Mouse (Mus musculus) kidney, postnatal 4 days (tissue): ENCODE measurements at regions not wholly inside any gene's neighbourhood (a gene's known extent, or its start where the extent isn't known, plus 50 kb on each side); places are given as distances from the start of the nearest gene placed in this dataset.

Source experiments
- DNase-seq, 2 experiments: peaks; one replicate each; pipeline ENCODE4 v3.0.0; 2021; ENCODE audit warnings: mixed read lengths in 2 of 2

DNA sequence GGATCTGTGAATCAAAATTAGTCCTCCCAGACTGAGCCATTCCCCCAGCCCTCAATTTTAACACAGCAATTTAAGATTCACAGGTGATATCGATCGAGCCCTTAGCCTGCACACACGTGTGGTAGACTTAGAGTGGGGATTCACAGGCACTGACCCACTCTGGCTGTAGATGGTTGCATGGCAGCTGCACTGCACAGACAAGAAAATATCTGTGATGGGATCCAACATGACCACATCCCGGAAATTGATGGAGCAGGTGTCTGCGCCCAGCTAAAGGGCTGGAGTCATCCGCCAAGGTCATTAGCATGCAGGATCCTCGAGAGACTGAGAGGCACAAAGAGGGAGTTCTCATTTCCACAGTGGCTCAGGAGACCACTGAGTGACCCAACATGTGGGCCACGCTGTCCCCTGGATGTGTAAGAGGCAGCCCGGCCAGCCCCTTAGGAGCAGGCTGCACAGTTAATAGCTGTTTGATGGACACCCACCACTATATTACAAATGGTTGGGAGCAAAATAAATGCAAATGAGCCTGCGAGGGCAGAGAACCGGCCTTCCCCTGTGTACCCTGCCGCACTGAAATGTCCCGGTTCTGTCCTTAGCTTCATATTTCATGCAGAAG is 221.4 kb upstream of the Kazn start:
- DNase-seq, result no peak

DNA sequence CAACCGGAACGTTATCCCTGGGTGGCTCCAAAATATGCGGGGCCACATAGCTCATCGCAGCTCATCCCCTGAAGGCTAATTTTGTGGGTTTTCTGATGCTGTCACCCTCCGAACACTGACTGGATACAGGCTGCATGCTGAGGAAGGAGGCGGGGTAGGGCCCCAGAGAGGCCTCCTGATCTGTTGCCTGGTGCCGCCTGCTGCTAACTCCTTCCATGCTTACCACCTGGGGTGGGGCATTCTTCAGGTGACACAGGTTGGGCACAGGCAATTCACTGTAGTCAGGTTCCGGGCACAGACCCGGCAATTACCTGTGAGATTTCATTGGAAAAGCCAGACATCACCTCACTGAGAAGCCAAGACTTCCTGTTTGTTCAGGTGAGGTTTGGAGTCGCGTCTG is 213.4 kb upstream of the Kazn start:
- DNase-seq, result no peak

DNA sequence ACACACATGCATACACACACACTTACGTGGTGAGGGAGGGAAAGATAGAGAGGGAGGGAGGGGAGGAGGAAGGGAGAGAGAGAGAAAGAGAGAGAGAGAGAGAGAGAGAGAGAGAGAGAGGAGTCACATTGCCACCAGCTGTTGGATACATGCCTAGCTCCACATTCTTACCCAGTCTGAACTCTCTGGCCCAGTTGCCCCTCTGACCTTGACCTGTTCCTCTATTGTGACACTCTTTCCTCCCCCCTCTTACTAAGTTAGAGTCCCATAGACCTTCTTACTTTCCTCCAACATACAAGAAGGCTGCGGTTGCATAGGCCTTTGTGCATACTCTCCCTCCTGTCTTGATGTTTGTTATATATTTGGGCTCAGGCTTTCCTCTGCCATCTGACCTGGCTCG is 211.7 kb upstream of the Kazn start:
- DNase-seq, result no peak

DNA sequence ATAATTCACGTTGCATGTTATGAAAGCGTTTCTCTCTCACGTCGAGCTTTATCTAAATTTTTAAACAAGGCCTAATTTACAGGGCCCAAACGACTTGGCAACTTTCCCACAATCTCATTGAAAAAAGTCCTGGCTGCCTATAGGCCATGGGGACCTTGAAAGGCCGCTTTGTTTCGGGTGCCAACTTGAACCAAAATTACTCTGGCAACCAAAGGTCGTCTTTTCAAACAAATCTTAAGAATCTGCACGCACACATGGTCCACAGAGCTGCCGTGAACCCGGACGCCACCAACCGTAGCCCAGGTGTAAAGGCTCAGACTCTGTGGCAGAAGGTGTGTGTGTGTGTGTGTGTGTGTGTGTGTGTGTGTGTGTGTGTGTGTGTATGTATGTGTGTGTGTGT is 210.5 kb upstream of the Kazn start:
- DNase-seq, result peak in 1 of 2 experiments; percentile 25

DNA sequence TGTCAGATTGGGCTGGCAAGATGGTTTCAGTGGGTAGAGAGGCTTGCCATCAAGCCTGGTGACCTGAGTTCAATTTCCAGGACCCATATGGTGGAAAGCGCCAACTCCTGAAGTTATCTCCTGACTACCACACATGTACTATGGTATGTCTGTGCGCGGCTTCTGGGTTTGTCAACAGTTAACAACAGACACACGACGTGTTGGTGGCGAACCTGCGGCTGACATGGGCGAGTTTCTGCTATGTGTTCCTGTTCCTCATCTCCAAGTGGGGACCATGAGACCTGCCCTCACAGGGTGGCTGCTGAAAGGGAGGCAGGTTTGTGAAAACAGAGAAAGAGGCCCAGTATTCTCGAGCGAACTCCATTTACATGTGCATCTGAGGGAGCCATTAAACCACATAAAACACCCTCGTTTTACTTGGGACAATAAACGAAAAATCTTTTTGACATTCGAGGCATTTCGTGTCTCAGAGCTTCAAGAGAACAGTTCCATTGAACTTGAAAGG is 210.0 kb upstream of the Kazn start:
- DNase-seq, result no peak

DNA sequence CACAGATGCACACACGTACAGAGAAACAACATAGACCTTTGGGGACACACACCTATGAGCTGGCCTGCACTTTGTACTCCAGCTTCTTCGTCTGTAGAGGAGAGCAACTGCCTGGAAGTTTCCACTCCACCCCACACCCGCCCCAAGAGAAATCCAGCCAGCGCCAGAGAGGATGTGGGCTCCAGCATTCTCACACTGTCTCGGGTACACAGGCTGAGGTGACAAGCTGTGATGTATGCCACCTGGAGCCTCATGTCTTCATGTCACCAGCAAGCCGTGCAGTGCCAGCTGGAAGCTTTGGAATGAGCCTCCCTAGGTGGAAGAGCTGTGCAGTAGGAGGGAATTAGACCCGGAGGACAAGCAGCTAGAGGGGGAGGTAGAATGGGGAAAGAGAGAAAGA is 208.3 kb upstream of the Kazn start:
- peak; percentile 59 to 72 for DNase-seq

DNA sequence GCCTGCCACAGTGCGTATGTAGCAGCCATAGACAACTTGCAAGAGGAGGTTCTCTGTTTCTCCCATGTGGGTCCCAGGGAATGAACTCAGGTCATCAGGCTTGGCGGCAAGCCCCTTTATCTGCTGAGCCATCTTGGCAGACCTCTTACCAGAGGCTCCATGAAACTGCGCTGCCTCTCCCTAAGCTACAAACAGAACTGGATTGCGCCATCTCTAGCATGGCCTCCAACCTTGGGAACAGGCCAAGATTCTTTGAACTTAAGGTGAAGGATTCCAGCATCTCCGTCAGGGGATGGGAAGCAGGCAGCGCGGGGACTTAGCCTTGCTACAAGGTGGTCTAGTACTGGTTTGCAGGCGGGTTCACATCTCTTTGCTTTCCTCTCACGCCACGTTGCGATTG is 201.8 kb upstream of the Kazn start:
- no peak for DNase-seq

DNA sequence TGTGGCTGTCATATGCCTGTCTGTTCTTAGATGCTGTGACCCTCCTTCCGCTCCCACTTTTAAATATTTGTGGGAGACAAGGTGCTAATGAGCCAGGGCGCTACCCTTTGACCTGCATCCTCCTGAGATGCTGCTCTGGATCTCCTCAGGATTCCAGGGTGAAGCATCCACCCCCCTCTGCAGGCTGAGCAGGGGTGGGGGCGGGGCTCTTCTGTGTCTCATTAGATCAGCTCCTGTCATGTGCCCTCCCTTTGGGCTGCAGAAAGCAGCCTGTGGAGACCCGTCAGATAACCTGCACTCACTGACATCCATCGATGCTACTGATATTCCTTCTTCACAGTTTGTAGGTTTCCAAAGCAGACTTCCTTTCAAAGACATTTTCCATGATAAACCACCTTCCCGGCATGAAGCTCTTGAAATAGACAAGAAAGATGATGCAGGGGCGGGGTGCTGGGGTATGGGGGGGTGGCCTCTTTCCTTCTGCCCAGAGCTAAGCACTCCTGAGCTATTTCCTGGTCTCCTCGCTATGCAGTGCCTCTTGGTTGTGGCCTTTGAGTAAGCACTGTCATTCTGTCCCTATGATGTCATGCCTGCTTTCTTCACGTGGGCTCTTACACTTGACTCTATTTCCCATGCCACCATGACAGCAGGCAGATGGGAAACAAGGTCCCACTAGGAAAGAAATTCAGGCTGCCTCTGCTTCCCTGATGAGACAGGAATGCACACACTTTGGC is 200.4 kb upstream of the Kazn start:
- DNase-seq, result no peak

DNA sequence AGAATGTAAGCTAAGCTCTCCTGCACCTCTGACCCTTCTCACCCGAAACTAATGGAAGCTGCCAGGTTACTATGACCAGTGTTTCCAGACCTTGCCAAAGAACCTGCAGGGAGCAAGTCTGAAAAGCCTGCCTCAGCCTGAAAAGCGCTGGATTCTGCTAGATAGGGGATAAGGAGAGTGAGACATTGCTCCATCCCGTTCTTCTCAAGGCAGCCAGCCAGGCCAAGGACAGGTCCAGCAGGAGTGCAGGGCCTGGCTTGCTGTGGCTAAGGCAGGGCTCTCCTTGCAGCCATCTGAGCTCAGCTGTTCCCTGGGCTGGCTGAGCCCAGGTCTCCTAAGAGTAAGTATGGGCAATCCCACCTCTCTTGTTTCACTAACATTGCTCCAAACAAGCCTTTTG is 185.4 kb upstream of the Kazn start:
- DNase-seq, result no peak

DNA sequence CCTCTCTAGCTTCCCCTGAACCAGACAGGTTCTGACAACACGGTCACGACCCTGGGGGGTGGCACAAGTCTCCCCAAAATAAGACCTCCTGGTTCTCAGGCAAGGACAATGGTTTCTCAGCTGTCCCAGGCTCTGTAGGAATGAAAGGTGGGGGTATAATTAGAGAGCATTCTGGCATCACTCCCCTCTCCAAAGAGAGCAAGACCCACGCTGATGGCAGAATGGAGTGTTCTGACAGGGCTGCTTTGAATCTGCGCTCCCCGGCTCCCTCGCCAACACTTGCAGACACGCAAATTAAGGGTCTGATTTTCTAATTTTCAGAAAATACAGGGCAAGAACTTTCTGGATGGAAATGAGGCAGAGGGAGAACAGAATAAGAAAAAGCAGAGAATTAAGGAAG is 181.2 kb upstream of the Kazn start:
- DNase-seq, result no peak

DNA sequence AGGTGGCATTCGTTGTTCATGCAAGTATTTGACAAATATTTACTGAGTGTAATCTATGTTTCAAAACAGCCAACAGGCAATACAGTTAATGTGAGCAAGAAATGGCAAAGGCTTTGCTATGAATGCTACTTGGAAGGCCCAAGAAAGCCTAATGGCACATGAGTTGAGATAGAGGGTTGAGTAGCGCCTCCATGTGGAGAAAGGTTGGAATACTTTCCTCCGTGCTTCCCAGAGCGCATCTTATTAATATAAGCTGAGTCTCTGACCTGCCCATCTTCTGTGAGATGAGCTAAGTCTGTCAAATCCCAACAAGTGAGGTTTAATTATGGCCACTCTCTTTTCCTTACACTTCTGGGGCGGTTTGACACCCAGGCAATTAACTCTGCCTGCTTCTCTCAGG is 175.7 kb upstream of the Kazn start:
- DNase-seq, result no peak

DNA sequence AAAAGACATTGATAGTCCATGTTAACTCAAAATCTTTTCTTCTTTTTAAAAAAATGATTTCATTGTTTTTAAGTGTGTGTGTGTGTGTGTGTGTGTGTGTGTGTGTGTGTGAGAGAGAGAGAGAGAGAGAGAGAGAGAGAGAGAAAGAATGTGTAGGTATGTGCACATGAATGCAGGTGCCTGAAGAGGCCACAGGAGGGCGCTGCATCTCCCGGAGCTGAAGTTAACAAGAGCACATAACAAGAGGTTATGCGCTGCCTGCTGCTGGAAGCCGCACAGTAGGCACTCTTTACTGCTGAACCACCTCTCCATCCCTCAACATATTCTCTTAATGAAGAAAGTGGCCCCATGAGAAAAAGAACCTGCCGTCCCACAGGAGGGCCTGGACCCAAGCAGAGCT is 172.6 kb upstream of the Kazn start:
- DNase-seq, result peak in 1 of 2 experiments; percentile 13

DNA sequence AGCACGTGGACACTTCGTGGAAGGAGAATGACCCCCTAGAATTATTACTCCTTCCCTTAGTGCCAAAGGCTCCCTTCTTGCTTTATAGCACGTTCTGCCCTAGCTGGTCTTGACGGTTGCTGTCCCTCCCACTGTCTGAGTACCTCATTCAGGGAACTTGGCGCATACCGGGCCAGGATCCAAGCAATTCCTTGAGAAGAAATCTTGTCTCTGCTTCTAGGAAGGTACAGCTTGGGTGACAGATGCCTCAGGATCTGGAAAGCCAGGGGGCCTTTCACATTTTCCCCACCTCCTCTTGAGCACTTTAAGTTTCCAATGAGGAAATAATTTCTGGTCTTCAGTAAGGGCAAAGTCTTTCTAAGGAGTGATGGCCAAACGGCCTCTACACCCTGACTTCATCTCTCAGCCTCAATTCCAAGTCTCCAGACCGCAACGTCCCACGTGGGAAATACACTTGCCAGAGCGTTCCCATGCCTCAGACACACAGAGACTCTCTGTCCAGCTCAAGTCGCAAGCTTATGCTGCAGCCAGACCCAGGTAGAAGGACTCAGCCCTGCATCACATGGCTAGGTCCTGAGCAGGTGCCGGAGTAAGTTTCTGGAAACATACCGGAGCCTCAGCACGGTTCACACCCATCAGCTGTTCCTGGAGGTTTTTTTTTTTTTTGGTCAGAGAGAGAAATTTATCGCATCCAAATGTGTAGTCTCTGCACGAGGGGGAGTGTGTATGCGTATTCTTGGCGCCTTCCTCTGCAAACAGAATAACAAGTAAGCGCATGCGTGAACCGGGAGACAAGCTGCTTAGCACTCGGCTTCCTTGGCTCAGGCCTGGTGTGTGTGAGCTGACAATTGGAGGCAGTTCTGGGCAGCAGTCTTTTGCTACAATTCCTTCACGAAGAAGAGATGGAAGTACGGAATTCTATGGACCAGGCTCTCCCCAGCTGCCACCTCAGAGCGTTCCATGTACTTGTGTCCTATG is 171.7 kb upstream of the Kazn start:
- peak; percentile 59 to 68 for DNase-seq

DNA sequence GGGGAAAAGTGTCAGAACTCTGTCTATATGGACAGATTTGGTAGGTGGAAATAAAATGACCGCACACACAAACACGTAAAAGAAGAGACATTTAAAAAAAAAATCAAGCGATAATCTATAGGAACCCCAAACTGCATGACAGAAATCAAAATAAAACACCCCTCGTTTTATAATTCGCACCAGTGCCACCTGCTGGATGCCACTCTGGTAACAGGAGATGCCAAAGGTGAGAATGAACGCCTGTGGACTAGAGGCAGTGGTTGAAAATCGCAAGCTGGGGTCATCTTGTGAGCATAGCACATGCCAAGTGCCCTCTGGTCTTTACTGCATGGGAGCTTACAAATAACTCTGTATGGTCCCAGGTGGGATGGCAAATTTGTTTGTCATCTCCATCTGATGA is 158.7 kb upstream of the Kazn start:
- peak; percentile 26 to 30 for DNase-seq

DNA sequence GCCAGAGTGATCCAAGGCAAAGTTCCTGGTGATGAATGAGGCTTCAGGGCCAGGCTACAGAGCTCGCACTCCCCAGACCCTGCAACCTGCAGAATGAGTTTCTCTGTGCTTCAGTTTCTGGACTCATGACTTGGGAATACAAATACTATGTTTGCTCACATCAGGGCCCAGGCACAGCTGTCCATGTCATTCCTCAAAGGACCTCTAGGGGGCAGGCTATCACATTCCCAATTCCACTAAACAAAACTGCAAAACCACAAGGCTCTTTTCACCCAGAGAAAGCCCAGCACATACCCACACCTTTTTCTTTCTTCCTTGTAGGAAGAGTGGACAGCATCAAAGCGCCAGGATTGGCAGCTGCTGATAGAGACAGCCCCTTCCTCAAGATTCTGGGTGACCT is 153.7 kb upstream of the Kazn start:
- DNase-seq, result peak; percentile 50 to 59

DNA sequence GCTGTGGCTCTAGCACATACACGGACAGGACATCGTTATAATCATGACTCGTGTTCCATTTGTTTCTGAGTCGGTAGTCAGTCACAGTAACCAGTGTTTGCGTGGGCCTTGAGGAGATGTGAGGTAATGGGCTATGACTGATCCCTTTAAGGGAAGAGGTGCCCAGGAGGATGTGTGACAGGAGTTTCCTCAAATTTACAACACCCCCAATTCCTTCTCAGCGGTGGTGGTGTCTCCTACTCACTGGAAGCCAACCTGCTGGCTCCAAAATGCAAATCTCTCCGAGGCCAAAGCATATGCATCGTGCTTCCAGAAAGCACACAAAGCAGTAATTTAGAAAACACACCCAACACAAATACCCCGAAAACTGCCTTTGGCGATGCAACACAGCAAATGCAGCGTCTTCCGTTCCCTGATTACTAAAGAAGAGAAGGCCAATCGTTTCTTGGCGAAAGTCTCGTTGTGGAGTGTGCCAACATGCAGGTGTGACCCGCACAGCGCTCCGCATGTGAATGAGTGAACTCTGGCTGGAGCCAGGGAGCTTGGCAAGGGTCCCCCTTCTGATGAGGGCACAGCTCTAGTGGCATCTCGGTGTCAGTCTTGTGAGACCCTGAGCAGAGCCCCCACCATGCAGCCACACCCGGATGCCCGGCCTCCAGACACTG is 151.5 kb upstream of the Kazn start:
- no peak for DNase-seq

DNA sequence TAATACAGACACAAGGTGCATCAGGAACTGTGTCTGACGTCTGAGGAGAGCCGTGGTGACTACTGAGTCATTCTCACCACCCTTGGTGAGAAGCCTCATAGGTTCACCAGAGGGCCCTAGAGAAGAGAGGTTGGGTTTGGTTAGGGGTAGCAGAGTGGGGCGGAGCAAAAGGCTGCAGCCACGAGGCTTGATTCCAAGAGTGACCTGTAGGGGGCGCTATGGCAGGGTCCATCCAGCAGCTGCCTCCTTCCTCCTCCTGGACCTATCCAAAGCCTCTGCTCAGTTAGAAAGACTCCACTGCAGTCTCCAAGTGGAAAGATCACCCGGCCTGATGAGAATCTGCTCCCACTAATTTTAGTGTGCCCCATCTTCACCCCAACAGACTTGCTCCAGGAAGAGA is 149.3 kb upstream of the Kazn start:
- DNase-seq, result no peak

DNA sequence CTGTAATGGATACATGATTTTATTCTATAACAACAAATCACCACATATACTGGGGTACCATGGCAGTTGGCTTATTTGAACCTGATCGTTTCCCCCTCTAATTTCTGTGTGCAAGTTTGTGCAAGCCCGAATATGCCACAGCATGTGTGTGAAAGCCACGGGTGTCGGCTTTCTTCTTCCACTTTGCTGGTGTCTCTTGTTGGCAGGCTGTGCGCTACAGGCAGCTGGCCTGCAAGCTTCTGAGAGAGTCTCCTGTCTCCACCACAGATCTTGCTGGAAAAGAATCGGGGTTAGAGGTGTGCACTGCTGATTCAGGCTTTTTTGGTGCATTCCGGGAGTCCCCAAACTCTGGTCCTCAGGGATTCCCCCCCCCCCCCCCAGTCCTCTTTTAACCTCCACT is 142.0 kb upstream of the Kazn start:
- DNase-seq, result no peak

DNA sequence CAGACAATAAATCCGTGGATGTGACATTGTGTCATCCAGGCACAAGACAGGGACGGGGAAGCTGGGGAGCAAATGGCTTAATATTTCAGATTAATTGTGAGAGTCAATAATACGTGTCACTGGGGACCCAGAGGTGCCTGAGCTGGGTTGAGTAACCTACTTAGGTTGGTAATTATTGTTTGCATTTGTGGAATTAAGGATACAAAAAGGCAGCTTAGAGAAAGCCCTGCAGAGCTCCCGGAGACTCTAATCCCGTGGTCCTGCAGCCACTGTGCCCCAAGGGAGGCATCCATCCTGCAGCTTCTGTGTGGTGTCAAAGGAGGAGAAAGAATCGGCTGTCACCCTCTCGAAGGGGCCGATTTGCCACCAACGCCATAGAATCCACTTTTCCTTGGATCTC is 139.3 kb upstream of the Kazn start:
- DNase-seq, result no peak

DNA sequence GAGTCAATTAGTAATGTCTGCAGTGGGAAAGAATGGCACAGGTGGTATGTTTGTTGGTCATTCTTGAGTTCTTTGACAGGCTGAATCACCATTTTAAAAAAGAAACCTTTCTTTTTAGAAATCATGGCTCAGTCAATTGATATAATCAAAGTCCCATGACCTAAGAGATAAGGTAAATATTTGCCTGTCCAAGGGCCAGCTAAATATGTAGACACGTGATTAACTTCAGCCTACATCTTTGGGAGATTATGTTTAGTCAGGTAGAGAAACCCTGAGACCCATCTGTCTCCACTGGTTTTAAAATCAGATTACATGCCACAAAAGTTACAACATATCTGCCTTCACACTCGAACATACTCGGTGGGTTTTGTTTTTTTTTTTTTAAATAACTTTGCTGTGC is 128.6 kb upstream of the Kazn start:
- DNase-seq, result no peak

DNA sequence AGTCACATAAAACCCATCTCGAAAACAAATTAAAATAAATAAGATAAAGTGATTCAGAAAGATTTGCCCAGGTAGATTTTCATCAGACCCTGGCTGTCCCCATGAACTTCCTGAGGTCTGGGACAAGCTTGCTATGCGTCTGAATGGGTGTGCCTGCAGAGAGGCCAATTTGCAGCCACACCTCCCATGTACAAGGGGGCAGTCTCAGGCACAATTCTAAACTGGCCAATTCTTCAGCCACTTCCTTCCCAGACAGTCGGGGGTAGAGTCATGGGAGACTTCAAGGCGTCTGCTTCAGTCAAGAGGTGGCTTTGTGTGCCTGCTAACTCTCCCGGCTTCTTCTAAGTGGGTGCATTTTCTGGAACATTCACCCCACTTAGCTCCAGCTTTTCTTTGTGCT is 122.9 kb upstream of the Kazn start:
- no peak for DNase-seq

DNA sequence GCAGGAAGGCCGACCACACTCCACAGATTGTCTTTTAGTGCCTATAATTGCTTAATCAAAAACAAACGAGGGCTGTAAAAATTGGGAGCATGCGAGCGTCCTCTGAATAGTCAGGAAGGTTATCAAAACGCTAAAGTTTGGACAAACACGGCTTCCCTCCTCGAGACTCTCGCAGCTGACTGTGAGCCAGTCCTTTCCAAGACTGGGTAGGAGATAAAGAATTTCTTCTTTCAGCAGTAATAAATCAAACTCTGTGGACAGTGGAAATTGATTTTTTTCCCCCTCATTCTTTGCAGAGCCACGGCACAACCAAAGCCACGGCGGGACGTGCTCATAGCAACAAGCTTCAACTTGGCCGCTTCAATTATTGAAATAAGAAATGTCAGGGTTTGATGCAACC is 119.7 kb upstream of the Kazn start:
- peak; percentile 11 to 22 for DNase-seq

DNA sequence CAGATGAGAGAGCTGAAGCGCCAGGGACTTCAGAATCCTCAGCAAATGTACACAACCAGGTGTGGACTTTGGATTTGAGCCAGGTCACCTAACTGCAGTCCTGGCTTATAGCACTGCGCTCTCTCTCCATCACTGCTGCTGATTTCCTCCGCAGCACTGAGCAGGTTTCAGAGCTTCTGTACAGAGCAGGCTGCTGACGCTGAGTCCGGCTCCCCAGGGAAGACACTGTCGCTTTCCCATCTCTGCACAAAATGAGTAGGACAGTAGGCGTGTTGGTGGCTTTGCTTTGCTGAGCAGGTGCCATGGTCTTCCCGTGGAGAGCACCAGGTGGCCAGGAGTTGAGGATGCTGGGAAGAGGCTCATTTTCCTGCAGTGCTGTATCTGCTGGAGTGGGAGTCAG is 116.2 kb upstream of the Kazn start:
- no peak for DNase-seq
